Comparison of ENCODE assay signal across 20 mouse cellular contexts in genomic region chr7:57778754-57779153, GRCm38 (mm10).
DNase-seq lines count a peak whose midpoint lies in the region; ATAC-seq lines count a peak whose summit lies in the region.
"Had no signal": no experiment of that assay in that cellular context is flagged by ENCODE, and none has a peak within 500 bp of the region (broad histone marks: within the 10 kb centered on the region; RNA-seq: fewer than 3 reads in every experiment).

No protein-coding gene starts in this region.

- DNase-seq in forebrain, embryonic 10.5 days (ENCODE audit: extremely low spot score, low spot score), result no peak
- DNase-seq in brain, adult 2 months (ENCODE audit: low read depth, low spot score), result peak; percentile 44
- peak; percentile 61 for DNase-seq in forebrain, embryonic 14.5 days (ENCODE audit: low spot score)
- peak; percentile 33 for DNase-seq in telencephalon, adult 2 months (ENCODE audit: low read depth, low spot score)
- DNase-seq: adrenal gland, postnatal 10 days; cerebellum, adult 8-10 months; cerebellum, postnatal 14 days; embryo, embryonic 11 days; gastrocnemius, postnatal 36 days; heart, postnatal 4 days had no signal

- H3K36me3 ChIP-seq in forebrain, embryonic 13.5 days (ENCODE audit: poor library complexity, severe bottlenecking), result no peaks in the 10 kb centered on the region
- no peaks in the 10 kb centered on the region for H3K36me3 ChIP-seq in forebrain, embryonic 10.5 days (replicated peaks)
- no peaks in the 10 kb centered on the region for H3K36me3 ChIP-seq in forebrain, embryonic 14.5 days (ENCODE audit: control insufficient read depth, insufficient read depth, low read length)
- H3K36me3 ChIP-seq: embryonic facial prominence, embryonic 15.5 days; hindbrain, embryonic 12.5 days had no signal

- H3K4me3 ChIP-seq in forebrain, embryonic 13.5 days, result no peak overlapping the region
- H3K4me3 ChIP-seq in forebrain, embryonic 10.5 days, result no peak overlapping the region
- no peak overlapping the region for H3K4me3 ChIP-seq in forebrain, embryonic 14.5 days (ENCODE audit: low read depth, low read length)
- H3K4me3 ChIP-seq: embryonic facial prominence, embryonic 15.5 days; erythroblast, embryonic 14.5 days; hindbrain, embryonic 12.5 days had no signal

- ATAC-seq in forebrain, embryonic 13.5 days, result peak; percentile 81
- peak; percentile 88 for ATAC-seq in forebrain, embryonic 14.5 days
- no peak for ATAC-seq in megakaryocyte progenitor cell, adult 5-6 weeks (replicated peaks; ENCODE audit: poor library complexity)
- no peak for ATAC-seq in granulocyte monocyte progenitor cell, adult 5-6 weeks (replicated peaks; ENCODE audit: poor library complexity, severe bottlenecking)
- ATAC-seq: hindbrain, embryonic 16.5 days; inflammation-experienced regulatory T-cells, adult 6 months; intestine, postnatal 0 days had no signal

- H3K4me2 ChIP-seq in forebrain, embryonic 13.5 days, result no peak overlapping the region
- no peak overlapping the region for H3K4me2 ChIP-seq in forebrain, embryonic 14.5 days (ENCODE audit: low read length)
- H3K4me2 ChIP-seq: embryonic facial prominence, embryonic 15.5 days; heart, embryonic 11.5 days; hindbrain, embryonic 12.5 days had no signal

- no peak overlapping the region for H3K9ac ChIP-seq in forebrain, embryonic 13.5 days
- no peak overlapping the region for H3K9ac ChIP-seq in forebrain, embryonic 14.5 days (ENCODE audit: low read length)
- H3K9ac ChIP-seq: embryonic facial prominence, embryonic 15.5 days; hindbrain, embryonic 12.5 days had no signal

- H3K9me3 ChIP-seq in forebrain, embryonic 13.5 days (replicated peaks), result no peaks in the 10 kb centered on the region
- no peaks in the 10 kb centered on the region for H3K9me3 ChIP-seq in forebrain, embryonic 10.5 days
- H3K9me3 ChIP-seq in forebrain, embryonic 14.5 days (replicated peaks; ENCODE audit: control insufficient read depth, low read length), result no peaks in the 10 kb centered on the region
- H3K9me3 ChIP-seq: embryonic facial prominence, embryonic 15.5 days; hindbrain, embryonic 12.5 days had no signal

- no peak overlapping the region for H3K27ac ChIP-seq in forebrain, embryonic 13.5 days
- H3K27ac ChIP-seq in forebrain, embryonic 10.5 days, result no peak overlapping the region
- no peak overlapping the region for H3K27ac ChIP-seq in forebrain, embryonic 14.5 days (ENCODE audit: low read depth, low read length)
- H3K27ac ChIP-seq: embryonic facial prominence, embryonic 15.5 days; hindbrain, embryonic 12.5 days had no signal

- WGBS in forebrain, embryonic 13.5 days, result 29% methylated on average over 5 of the region's 5 CpGs
- WGBS in forebrain, embryonic 10.5 days, result 74% methylated on average over 5 of the region's 5 CpGs
- 18% methylated on average over 5 of the region's 5 CpGs for WGBS in forebrain, embryonic 14.5 days

- H3K4me1 ChIP-seq in forebrain, embryonic 13.5 days, result peaks cover 8% of the 10 kb centered on the region; the same call in 1 of the 2 replicates
- H3K4me1 ChIP-seq in forebrain, embryonic 10.5 days, result no peaks in the 10 kb centered on the region
- no peaks in the 10 kb centered on the region for H3K4me1 ChIP-seq in forebrain, embryonic 14.5 days (ENCODE audit: control insufficient read depth, insufficient read depth, low read length)
- H3K4me1 ChIP-seq: embryonic facial prominence, embryonic 15.5 days; hindbrain, embryonic 12.5 days had no signal

- no peaks in the 10 kb centered on the region for H3K27me3 ChIP-seq in forebrain, embryonic 13.5 days
- no peaks in the 10 kb centered on the region for H3K27me3 ChIP-seq in forebrain, embryonic 10.5 days (ENCODE audit: poor library complexity, severe bottlenecking)
- no peaks in the 10 kb centered on the region for H3K27me3 ChIP-seq in forebrain, embryonic 14.5 days (replicated peaks; ENCODE audit: control insufficient read depth, insufficient read depth, low read length)
- H3K27me3 ChIP-seq: embryonic facial prominence, embryonic 15.5 days; hindbrain, embryonic 12.5 days had no signal

Comparison
In these comparisons a context has a peak if more than half of its experiments do, and no peak if none do; other contexts are left out.
1. ATAC-seq: peak in forebrain, embryonic 13.5 days (single experiment) and forebrain, embryonic 14.5 days (single experiment); none in megakaryocyte progenitor cell, adult 5-6 weeks (single experiment) and granulocyte monocyte progenitor cell, adult 5-6 weeks (single experiment).